Mouse (Mus musculus): ENCODE results near the gene Slc8a1.

DNA sequence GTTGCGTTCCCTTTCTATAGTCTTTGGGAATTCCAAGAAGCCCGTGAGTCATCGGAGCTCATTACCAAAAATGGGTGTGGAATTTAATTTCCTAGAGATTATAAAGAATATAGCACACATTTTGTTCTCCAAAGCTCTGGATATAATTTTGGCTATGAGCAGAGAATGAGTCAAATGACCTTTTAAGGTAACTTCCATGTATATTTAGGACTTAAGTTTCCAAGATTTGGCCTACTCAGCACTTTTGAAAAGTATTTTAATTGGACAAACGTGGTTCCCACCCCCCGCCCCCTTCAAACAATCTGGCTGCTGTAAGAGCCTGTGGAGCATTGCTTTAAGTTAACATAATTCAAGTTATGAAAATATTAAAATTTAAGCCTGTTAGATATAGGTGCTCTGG lies 151.4 kb downstream of the Slc8a1 start:
- no peak for TF ChIP-seq CTCF (IDR thresholded peaks at IDR 0.05; ENCODE audit: control insufficient read depth, insufficient read depth, insufficient read length)
- no peak for TF ChIP-seq USF1 (IDR thresholded peaks at IDR 0.05; ENCODE audit: low read depth)
- TF ChIP-seq MYOD1 (IDR thresholded peaks at IDR 0.05; ENCODE audit: control insufficient read depth, insufficient read length, low read depth): no peak

Data from C2C12 (cell line).